Mouse (Mus musculus): ENCODE measurements around the gene Ampd3.

The Ampd3 gene

DNA sequence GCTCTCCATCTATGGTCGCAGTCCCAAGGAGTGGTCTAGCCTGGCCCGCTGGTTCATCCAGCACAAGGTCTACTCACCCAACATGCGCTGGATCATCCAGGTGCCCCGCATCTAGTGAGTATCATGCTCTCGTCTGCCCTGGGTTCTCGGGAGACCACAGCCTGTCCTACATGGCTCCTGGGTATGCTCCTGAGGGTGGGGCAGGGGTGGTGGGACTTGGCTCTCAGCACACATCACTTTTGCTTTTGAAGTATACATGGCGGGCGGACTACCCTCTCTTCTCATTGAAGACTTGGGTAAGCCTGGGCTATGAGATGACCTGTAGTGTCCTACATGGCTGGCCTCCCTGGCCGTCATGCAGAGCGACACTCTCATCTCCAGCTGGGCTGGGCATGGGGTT is 35.1 kb downstream of the Ampd3 start:
- no peak for DNase-seq

DNA sequence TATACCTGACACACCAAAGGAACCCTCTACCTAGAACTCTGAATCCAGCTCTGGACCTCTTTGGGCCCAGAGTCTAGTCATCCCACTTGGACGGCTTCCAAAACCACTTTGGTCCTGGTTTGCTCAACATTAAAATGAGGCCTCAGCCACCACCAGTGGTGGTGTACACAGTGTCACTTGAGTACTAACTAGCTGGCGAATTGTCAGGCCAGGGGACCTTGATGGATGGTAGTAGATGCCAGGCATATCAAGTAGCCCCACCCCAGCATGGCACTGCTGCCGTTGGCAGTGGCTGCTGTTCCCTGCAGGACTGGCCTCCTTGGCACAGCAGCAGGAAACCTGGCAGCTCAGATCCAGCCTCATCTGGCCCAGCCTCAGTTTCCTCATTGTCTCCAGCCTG is 36.3 kb downstream of the Ampd3 start:
- no peak for DNase-seq

DNA sequence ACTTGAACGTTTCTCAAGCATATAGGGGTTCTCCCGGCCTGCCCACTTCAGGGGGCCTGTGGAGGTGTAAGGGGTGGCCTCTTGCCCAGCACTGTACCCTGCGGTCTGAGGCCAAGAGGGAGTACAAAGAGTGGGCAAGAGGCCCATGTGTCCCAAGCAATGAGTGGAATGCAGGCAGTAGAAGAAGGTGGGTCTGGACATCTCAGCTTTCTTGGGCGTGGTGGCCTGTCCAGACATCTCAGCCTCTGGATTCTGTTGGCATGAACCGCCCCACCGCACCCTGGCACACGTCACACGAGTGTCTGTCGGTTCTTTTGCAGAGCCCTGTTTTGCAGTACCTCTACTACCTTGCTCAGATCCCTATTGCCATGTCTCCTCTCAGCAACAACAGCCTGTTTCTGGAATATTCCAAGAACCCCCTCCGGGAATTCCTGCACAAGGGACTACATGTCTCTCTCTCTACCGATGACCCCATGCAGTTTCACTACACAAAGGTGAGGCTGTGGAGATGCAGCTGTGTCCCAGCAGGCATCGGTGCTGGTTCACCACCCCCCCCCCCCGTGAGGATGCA is 39.5 kb downstream of the Ampd3 start:
- no peak for DNase-seq

DNA sequence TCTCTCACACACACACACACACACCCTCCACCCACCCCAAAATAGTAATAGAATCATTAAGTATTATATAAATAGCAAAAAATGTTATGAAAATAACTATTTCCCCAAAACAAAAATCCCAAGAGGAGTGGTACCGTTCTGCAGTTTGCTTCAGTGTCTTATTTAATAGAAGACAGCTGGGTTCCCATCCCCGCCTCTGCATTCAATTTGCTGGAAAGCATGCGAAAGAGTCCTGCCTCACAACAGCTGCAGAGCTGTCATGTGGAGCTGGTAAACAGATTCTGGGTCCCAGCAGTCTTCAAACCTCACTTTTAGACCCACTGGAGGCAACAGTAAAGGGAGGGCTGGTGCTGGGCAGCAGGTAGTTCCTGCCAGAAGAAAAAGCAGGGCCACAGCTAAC is 41.0 kb downstream of the Ampd3 start:
- no peak for DNase-seq

DNA sequence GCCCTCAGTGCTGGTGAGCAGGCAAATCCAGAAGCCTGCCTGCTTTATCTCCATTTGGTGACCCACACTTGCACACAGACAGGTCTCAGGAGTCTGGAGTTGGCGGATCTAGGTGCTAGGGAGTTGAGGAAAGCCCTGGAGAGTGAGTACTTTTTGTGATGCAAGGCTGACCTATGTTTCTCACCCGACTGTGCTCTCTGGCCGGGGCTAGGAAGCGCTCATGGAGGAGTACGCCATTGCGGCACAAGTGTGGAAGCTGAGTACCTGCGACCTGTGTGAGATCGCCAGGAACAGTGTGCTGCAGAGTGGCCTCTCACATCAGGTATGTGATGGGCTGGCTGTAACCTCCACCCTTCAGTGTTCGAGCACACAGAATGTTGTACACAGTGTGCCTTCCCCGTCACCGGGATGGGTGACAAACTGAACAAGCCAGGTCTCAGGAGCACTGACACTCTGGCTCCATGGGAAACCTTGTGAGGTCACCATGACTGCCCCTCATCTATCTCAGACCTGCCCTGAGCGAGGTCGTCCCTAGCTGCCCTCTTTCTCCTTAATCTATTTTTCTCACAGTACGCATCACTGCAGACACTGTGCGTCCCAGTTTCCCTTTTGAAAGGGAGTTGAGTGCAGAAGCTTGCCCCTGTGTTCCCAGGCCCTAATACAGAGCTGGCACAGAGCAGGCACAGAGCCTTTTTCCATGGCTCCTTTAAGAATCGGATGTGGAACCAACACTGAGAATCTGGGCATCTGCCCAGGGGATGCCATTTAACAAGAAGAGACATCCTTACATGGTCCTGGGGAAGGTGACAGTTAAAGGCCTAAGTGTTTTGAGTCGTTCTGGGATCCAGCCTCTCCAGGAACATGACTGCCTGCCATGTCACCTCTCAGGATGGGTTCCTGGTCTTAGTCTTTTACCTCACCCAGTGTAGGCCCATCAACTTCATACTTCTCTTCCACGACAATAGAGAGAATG is 41.9 kb downstream of the Ampd3 start:
- no peak for DNase-seq

DNA sequence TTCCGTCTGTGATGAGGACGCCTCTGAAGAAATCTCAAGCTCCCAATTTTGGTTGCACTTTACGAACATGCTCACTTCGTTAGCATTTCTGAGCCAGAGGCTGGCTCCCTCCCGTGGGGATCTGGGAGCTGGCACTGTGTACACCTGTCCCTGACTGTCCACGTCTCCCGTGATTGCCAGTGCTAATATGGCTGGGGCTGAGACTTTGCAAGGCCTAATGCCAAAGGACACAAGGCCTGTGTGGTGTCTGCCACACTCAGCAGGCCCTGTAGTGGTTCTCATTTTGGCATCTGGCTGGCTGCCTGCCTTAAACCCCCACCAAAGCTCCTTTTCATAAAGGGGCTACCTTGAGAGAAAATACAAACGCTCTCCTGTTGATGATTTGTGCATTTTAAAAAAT is 43.0 kb downstream of the Ampd3 start:
- no peak for DNase-seq

DNA sequence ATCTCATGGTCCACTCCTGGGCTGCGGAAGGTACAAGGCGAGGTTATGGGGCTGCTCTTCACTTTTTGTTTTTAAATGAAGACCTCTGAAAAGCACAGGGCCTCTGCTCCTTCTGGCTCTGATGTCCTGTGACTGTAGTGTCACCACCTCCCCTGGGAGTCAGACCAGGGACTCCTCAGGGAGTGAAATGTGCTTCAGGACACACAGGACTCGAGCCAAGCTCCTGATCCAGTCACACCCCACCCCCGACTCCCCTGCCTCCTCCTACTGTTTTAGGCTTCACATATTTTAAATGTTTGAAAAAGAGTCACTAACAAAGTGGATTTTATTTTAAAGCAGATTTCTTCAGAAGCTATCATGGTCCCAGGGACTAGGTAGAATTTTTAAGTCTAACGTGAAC is 43.5 kb downstream of the Ampd3 start:
- no peak for DNase-seq

DNA sequence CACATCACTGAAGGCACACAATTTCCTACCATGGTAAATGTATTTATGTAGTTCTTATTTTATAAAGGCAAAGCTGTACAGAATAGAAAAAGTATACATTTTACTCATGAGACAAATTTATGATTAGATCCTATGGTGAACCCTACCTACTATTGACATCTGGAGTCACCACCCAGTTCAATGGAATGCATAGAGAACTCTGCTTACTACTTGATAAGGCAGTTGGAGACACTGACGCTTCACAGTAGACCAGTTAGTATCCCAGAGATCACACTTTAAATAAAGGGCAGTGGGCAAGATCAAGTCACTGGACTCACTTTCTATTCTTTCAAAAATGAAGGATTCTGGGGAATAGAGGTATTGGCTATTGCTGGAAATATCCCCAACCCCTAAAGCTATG is 46.0 kb downstream of the Ampd3 start:
- DNase-seq: no peak

DNA sequence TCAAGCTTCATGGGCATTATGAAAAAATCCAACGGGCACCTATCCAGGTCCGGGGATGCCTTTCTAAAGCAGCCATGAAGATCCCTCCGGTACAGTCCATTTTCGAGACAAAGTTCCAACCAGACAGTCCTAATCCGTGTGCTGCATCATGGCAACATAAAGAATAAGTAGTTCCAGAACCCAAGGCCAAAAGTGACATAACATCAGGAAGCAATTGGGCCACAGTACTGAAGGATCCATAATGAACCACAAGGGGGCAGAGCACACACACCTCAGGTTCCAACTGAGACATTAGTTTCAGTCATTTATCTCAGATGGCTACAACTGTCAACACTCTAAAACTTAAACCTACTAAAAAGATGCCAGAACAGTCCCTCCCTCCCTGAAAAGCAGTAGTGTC is 48.0 kb downstream of the Ampd3 start:
- DNase-seq: no peak

DNA sequence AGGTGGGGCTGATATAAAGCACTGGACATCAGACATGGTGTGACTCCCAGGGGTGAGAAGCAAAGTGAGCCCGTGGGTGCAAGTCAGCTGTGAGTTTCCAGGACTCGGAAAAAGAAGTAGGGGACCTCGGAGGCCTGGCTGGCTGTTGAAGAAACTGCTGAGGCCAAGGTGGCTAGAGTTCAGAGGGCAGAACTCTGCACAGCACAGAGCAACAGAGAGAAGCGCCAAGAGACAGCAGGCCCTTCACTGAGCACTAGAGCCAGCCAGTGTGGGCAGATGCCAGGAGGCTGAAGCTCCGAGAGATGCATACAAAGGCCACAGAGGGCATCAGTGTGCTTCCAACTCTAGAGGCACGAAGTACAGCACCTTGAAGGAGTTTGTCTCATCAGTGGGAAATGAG is 50.2 kb downstream of the Ampd3 start:
- DNase-seq: no peak

DNA sequence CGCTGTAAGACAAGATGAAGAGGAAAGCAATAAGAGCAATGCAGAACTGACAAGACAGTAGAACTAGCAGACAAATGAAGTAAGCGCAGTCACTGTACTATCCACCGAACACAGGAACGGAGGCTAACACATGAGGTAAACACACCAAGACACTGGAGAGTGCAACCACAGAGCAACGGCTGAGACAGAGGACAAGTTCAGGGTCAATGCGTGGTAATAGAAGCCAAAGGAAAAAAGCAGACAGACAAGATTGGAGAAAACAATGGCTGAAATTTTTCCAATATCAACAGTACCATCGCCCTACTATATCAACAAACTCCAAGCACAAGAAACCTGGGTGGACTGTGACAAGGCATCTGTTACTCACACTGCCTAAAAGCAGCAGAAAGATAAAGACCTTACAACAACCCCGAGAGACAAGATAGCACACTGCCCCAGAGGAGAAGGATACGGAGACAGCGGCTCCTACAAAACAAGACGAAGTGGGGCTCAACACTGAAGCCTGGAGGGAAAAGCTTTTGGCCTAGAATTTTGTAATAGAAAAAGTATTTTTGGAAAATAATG is 50.9 kb downstream of the Ampd3 start:
- DNase-seq: no peak

DNA sequence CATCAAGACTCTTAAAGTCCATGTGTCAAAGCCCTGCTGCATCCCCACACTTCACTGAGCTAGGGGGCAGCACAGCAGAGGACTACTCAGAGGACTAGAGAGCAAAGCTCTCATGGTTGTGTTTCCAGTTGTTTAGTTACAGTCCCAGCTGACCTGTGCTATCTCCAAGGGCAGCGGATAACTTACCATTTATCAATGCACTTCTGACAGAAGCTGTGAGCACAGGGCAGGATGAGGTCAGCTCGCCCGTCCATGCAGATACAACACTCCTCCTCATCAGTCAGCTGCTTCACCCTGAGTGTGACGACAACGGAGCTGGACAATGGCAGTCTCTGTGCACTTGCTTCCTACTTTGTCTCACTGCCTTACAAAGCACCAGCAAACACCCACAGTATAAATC is 53.1 kb downstream of the Ampd3 start:
- DNase-seq: no peak

DNA sequence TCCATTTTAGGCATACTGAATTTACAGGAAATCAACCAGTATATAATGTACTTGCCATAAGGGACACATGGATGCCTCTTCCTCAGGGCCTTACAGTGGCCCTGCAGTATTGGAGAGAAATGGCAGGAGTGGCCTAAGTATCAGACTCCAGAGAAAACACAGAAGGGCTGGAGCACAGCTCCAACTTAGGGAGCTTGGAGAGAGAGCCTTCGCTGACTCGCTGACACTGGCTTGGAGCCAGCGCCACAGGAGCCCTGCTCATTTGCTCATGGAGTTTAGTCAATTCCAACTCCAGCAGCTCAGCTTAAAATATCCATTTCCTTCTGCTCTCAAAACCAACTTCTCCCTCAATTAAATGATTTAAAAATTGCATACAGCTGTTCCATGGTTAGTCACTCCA is 53.6 kb downstream of the Ampd3 start:
- DNase-seq: no peak

DNA sequence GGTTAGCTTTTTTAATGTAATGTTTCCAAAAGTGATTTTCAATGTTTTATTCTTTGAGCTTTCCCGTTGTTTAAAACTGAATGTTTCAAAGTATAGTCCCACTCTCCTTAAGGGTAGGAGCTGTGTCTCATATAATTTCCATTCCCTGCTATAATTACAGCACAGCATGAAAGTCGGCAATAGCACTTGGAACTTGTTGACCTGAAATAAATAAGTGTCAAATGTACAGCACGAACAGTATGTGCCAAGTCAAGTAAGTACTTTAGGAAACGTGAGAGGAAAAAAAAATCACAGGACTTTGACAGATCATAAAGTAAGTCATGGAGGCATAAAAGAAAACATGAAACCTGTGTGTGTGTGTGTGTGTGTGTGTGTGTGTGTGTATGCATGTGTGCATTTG is 54.0 kb downstream of the Ampd3 start:
- no peak for DNase-seq

DNA sequence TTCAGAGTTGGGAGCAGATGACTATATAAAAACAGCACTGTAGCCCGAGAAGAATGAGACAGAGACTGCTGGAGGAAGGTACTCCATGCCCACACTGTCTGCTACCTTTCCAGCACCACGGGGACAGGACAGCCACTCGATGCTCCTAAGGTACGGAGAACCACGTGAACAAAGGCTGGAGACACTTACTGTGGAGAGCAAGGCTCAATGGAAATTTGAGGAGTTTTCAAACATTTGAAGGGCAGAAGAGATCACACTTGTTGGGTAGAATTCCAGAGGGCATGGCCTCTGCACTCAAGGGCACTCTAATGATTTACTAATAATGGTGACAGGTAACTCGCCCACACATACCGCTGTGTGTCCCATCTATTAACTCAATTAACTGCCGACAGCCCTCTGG is 55.1 kb downstream of the Ampd3 start:
- no peak for DNase-seq

DNA sequence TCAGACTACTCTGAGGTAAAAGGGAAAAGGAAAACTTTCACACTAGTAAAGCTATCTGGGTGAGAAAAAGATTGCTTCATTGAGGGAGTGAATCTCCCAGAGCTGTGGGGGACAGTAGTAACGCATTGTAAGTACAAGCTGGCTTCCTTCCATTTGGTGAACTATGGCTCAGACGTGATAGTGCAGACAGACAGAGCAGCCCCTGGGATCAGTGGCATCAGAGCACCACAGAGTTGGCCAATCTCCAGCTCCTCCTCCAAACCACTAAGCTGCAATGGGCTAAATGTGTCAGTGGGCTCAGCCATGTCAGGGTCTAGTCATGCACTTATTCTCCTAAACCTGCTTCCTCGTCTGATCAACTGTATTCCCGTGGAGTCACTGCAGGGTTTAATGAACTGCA is 55.6 kb downstream of the Ampd3 start:
- DNase-seq: no peak

DNA sequence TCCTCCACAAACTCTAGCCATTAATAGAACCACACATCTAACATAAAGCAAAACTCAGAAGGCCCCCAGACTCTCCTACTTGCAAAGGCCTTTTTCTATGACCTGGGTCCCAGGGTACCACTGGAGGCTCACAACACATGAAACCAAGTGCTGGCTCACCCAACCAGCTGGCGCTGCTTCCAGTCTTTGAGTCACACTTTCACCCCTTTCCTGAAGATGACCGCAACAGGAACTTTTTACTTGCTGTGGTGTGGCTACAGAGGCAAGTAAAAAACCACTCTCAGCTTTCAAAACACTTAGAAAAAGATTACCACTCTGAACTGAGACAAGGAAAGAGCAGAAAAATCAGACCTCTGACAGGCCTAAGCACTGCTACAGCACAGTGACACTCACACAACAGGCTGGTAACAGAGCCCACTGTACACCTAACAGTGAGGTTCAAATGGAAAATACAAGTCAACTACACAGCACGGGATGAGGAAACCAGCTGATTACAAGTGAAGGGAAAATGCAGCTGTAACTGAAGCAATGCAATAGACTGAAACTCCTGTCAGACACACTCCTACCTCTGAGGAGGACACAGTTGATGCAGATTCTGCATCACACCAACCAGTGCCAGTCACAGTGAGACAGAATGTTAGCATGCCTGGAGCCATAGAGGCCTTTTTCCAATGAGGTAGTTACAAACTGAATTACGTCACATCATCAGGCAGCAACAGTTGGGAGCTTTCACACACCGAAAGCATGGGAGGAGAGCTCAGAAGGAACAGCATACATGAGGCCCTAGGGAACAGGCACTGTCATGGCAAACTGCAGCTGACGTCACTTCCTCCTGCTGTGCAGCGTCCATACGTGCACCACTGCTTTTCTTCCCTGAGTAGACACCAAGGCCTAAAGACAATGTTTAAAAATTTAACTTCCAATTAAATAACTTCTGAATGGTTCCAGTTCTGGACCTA is 56.3 kb downstream of the Ampd3 start:
- no peak for DNase-seq

DNA sequence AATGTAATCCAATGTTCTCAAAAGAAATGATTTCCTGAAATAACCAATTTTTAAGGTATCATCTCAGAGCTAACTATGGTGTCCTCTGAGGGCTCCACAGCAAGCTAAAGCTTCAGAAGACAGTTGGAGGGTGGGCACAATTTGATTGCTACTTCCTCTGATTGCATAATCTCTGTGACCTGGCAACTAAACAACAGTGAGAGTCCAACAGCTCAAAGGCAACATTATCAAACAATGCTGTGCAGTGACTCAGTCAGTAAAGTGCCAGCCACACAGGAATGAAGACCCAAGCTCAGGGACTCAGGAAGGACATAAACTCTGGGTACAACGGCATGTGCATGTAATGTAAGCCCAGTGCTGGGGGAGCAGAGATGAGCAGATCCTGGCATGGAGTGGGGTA is 65.0 kb downstream of the Ampd3 start:
- no peak for DNase-seq

DNA sequence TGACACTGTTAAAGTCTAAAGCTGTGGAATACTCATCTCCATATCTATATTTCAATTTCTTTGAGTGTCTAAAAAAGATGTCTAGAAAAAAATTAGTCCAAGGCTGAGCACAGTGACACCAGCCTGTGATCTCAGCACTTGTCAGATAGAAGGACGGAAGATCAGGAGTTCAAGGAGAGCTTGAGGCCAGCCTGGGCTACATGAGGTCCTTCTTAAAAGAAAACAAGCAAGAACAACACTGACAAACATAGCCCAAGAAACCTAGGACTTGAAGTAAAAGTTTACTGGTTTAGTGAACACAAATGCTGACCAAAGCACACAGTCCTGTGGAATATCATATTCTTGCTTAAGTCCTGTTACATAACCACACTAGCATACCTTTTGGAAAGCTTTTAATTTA is 66.0 kb downstream of the Ampd3 start:
- DNase-seq: no peak

DNA sequence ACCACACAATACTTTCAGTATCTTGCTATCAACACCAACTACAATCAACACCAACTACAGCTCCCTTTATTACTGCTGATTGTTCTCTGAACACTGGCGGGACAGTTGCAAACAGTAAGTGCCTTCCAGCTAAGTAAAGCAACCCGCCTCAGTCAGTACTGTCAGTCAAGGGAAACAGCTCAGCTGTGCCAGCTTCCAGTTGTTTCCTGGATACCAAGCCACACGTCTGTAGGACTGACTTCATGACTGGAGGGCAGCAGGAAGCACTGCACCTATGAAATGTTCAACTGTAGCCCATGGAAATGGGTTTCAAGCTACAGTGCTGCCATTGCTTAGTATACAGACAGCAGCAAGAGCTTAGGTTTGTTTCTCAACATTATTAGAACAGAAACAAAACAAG is 66.5 kb downstream of the Ampd3 start:
- DNase-seq: no peak

DNA sequence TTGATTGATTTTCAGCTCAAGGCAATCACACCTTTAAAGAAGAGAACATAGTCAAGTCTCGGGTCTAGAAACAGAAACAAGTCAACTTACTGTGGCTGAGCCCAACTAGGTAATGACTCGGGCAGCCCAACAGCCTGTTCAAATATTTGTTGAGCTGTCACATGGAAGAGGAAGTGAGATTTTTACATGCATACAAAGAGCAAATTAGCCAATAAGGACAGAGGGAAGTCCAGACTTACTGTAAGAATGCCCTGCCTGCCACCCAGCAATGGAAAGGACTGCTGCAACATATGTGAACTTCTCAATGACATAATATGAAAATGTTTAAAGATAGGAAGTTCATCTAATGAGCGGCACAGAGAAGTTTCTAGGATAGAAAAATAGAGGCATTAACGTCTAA is 72.3 kb downstream of the Ampd3 start:
- no peak for DNase-seq

DNA sequence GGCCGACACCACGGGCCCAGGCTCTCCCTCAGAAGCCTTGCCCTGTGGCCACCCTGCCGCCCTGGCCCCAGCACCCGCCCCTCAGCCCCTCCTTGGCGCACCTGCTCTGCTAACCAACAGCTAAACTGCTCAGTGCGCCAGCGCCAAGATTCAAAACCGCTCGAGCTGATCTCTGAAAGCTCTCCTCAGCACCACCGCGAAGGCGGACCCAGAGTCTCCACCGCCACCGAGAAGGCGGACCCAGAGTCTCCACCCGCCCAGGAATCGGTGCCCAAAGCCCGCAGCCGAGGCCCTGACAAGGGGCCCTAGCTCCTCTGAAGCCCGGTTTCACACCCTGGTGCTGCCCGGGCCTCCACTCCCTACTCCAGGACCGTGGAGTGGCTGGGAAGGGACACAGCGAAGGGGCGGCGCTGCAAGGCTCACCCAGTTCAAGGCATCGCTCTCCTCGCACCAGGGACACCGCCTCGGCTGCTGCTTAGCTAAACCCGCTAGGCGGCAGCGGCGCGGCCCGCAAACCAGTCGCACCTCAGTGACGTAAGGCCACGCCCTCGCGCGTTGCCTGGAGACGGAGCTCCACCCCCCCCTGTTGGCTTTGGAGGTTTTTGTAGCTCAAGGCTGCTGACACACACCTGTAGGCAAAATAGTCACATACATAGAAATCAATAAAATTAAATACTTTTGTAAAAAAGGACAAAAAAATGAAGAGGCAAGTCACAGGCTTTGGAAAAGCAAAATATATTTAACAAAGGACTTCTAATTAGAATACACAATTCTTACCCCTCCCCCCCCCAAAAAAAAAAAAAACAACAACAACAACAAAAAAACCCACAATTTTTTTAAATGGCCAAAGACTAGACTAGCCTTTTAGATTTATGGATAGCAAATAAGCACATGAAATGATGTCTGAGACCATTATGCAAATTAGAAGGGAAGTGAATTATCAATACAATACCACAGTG is 76.2 kb downstream of the Ampd3 start, which contains the start of gene Rnf141:
Rnf141 (minus strand) TSS at position 542 of the 959 bp plus-strand sequence.
- DNase-seq: peak; percentile 87 to 89

Measured in thymus, adult 18-20 months (tissue).